Mouse (Mus musculus): ENCODE results near the gene 0610012G03Rik.

- no peak for TF ChIP-seq CTCF (IDR thresholded peaks at IDR 0.05; ENCODE audit: low read depth, low read length)
- no peak for TF ChIP-seq TAL1 (conservative IDR thresholded peaks at IDR 0.05; ENCODE audit: low read depth, low read length)
Measured at GRCm38 (mm10) chr16:31905891-31906825, 42.1 kb downstream of the 0610012G03Rik start.

All from G1E (cell line).